Comparison of ENCODE assay signal across 21 mouse cellular contexts in genomic region chr4:129952241-129952810, GRCm38 (mm10). TPM values are rescaled to one million over a fixed set of nuclear protein-coding genes. Genes with fewer than 3 reads are reported as not detected.
A peak's percentile ranks its signal among the peaks of the same experiment; 100 is the strongest.
DNase-seq lines count a peak whose midpoint lies in the region; ATAC-seq and TF ChIP-seq lines count a peak whose summit lies in the region.
"Had no signal": no experiment of that assay in that cellular context is flagged by ENCODE, and none has a peak within 500 bp of the region (broad histone marks: within the 10 kb centered on the region; RNA-seq: fewer than 3 reads in every experiment).

No protein-coding gene starts in this region.

- TF ChIP-seq CTCF in stomach, postnatal 0 days (IDR thresholded peaks at IDR 0.05; ENCODE audit: low read depth), result no peak

- no peaks in the 10 kb centered on the region; the same call in 1 of the 2 replicates for H3K4me1 ChIP-seq in forebrain, embryonic 16.5 days (replicated peaks; ENCODE audit: control insufficient read depth, insufficient read depth, low read length)
- 0 out of 2 replicates have a peak, but pooled peaks cover 5% of the 10 kb centered on the region for H3K4me1 ChIP-seq in forebrain, embryonic 15.5 days
- H3K4me1 ChIP-seq in heart, embryonic 13.5 days, result peaks cover 24% of the 10 kb centered on the region
- no peaks in the 10 kb centered on the region for H3K4me1 ChIP-seq in stomach, postnatal 0 days (replicated peaks; ENCODE audit: control insufficient read depth, insufficient read depth)
- H3K4me1 ChIP-seq: hindbrain, embryonic 15.5 days had no signal

- H3K9ac ChIP-seq in forebrain, embryonic 16.5 days (replicated peaks; ENCODE audit: low read depth, low read length), result no peak overlapping the region
- H3K9ac ChIP-seq in forebrain, embryonic 15.5 days (replicated peaks), result no peak overlapping the region
- no peak overlapping the region; the same call in 1 of the 2 replicates for H3K9ac ChIP-seq in heart, embryonic 13.5 days
- H3K9ac ChIP-seq in stomach, postnatal 0 days (ENCODE audit: low read length), result no peak overlapping the region
- H3K9ac ChIP-seq: embryonic facial prominence, embryonic 13.5 days; heart, embryonic 12.5 days; hindbrain, embryonic 15.5 days had no signal

- H3K4me2 ChIP-seq in forebrain, embryonic 16.5 days (ENCODE audit: low read length), result no peak overlapping the region
- H3K4me2 ChIP-seq in forebrain, embryonic 15.5 days (replicated peaks), result no peak overlapping the region
- H3K4me2 ChIP-seq in heart, embryonic 13.5 days, result no peak overlapping the region
- H3K4me2 ChIP-seq in stomach, postnatal 0 days (replicated peaks; ENCODE audit: low read depth), result no peak overlapping the region
- H3K4me2 ChIP-seq: embryonic facial prominence, embryonic 13.5 days; heart, embryonic 12.5 days; hindbrain, embryonic 15.5 days had no signal

- H3K27ac ChIP-seq in forebrain, embryonic 16.5 days (ENCODE audit: low read length), result no peak overlapping the region
- H3K27ac ChIP-seq in forebrain, embryonic 15.5 days (replicated peaks), result no peak overlapping the region
- H3K27ac ChIP-seq in heart, embryonic 13.5 days (replicated peaks), result peak overlapping the region; percentile 42; the same call in 1 of the 2 replicates
- no peak overlapping the region for H3K27ac ChIP-seq in stomach, postnatal 0 days (replicated peaks)
- H3K27ac ChIP-seq: embryonic facial prominence, embryonic 13.5 days; hindbrain, embryonic 15.5 days had no signal

- H3K27me3 ChIP-seq in forebrain, embryonic 16.5 days (replicated peaks; ENCODE audit: control insufficient read depth, insufficient read depth, low read length), result 0 out of 2 replicates have a peak, but pooled peaks cover 2% of the 10 kb centered on the region
- H3K27me3 ChIP-seq in forebrain, embryonic 15.5 days, result no peaks in the 10 kb centered on the region
- H3K27me3 ChIP-seq in heart, embryonic 13.5 days (replicated peaks), result peaks cover 16% of the 10 kb centered on the region
- no peaks in the 10 kb centered on the region for H3K27me3 ChIP-seq in stomach, postnatal 0 days (ENCODE audit: control insufficient read depth, insufficient read depth, low read length)
- H3K27me3 ChIP-seq: hindbrain, embryonic 15.5 days had no signal

- no peaks in the 10 kb centered on the region for H3K36me3 ChIP-seq in forebrain, embryonic 16.5 days (ENCODE audit: control insufficient read depth, insufficient read depth)
- H3K36me3 ChIP-seq in forebrain, embryonic 15.5 days, result no peaks in the 10 kb centered on the region
- no peaks in the 10 kb centered on the region for H3K36me3 ChIP-seq in heart, embryonic 13.5 days
- no peaks in the 10 kb centered on the region for H3K36me3 ChIP-seq in stomach, postnatal 0 days (ENCODE audit: control insufficient read depth, insufficient read depth, low read length)
- H3K36me3 ChIP-seq: embryonic facial prominence, embryonic 13.5 days; G1E; heart, embryonic 12.5 days; hindbrain, embryonic 15.5 days had no signal

- 57% methylated on average over 5 of the region's 5 CpGs for WGBS in forebrain, embryonic 16.5 days
- 62% methylated on average over 5 of the region's 5 CpGs for WGBS in forebrain, embryonic 15.5 days
- WGBS in heart, embryonic 13.5 days, result 33% methylated on average over 5 of the region's 5 CpGs
- WGBS in stomach, postnatal 0 days, result 69% methylated on average over 5 of the region's 5 CpGs

- DNase-seq in heart, adult 9 months (ENCODE audit: low spot score in 2 of 2), result no peak
- peak; percentile 39 for DNase-seq in retina, postnatal 1 day
- DNase-seq in retina, embryonic 14.5 days (ENCODE audit: low spot score), result no peak
- no peak for DNase-seq in stomach, postnatal 0 days (ENCODE audit: low spot score)
- DNase-seq: adrenal gland, postnatal 10 days; B cell, adult 2 months; cerebellum, adult 11-12 months; cerebellum, adult 9-10 months; cerebellum, postnatal 25 days had no signal

- no peaks in the 10 kb centered on the region for H3K9me3 ChIP-seq in forebrain, embryonic 16.5 days (ENCODE audit: control insufficient read depth, low read length)
- no peaks in the 10 kb centered on the region for H3K9me3 ChIP-seq in forebrain, embryonic 15.5 days
- H3K9me3 ChIP-seq in heart, embryonic 13.5 days, result no peaks in the 10 kb centered on the region
- H3K9me3 ChIP-seq in stomach, postnatal 0 days (ENCODE audit: control insufficient read depth, low read length), result no peaks in the 10 kb centered on the region
- H3K9me3 ChIP-seq: embryonic facial prominence, embryonic 13.5 days; G1E; heart, embryonic 12.5 days; hindbrain, embryonic 15.5 days had no signal

- TF ChIP-seq EP300 in stomach, postnatal 0 days (optimal IDR thresholded peaks at IDR 0.05), result no peak

- H3K4me3 ChIP-seq in forebrain, embryonic 16.5 days (replicated peaks; ENCODE audit: low read length), result no peak overlapping the region
- no peak overlapping the region for H3K4me3 ChIP-seq in forebrain, embryonic 15.5 days
- H3K4me3 ChIP-seq in heart, embryonic 13.5 days, result no peak overlapping the region
- no peak overlapping the region for H3K4me3 ChIP-seq in stomach, postnatal 0 days (ENCODE audit: low read depth, low read length)
- H3K4me3 ChIP-seq: embryonic facial prominence, embryonic 13.5 days; heart, embryonic 12.5 days; hindbrain, embryonic 15.5 days had no signal

- peak; percentile 31; the same call in 1 of the 2 replicates for ATAC-seq in forebrain, embryonic 16.5 days
- no peak for ATAC-seq in forebrain, embryonic 15.5 days (replicated peaks)
- no peak for ATAC-seq in heart, embryonic 13.5 days (ENCODE audit: extremely low read depth, insufficient number of reproducible peaks, low FRiP score, low TSS enrichment)
- no peak for ATAC-seq in stomach, postnatal 0 days (ENCODE audit: low FRiP score, low TSS enrichment)
- ATAC-seq: CD4-positive, CD25-positive, alpha-beta regulatory T cell, adult 4 months; forebrain, embryonic 14.5 days; intestine, embryonic 16.5 days had no signal

RNA-seq across cellular contexts. Expression of gene Spocd1, which starts 23.3 kb away (rescaled TPM):
- polyA plus RNA-seq in forebrain, embryonic 16.5 days (2015; fragmentation: Nextera tagmentation; extraction: Ambion mirVana), result not detected in 2 replicates
- not detected in 2 replicates for polyA plus RNA-seq in forebrain, embryonic 15.5 days (2015; fragmentation: Nextera tagmentation; extraction: Ambion mirVana)
- 0.19 and 0.34 TPM in 2 replicates for polyA plus RNA-seq in heart, embryonic 13.5 days (2015; fragmentation: Nextera tagmentation; extraction: Ambion mirVana)
- polyA plus RNA-seq in stomach, postnatal 0 days (2015; fragmentation: Nextera tagmentation; extraction: Ambion mirVana), result not detected in 2 replicates
- polyA plus RNA-seq: CD4-positive, CD25-positive, alpha-beta regulatory T cell, adult 4 months; forebrain, embryonic 14.5 days; G1E; gonadal fat pad, adult 2 months; hindbrain, embryonic 11.5 days; intestine, embryonic 16.5 days had no signal

RNA-seq across cellular contexts. Expression of gene Adgrb2, which starts 32.3 kb away (rescaled TPM):
- 9.6 and 12.2 TPM in 2 replicates for polyA plus RNA-seq in forebrain, embryonic 16.5 days (2015; fragmentation: Nextera tagmentation; extraction: Ambion mirVana)
- 12.9 and 13.2 TPM in 2 replicates for polyA plus RNA-seq in forebrain, embryonic 15.5 days (2015; fragmentation: Nextera tagmentation; extraction: Ambion mirVana)
- polyA plus RNA-seq in heart, embryonic 13.5 days (2015; fragmentation: Nextera tagmentation; extraction: Ambion mirVana), result 1.4 and 1.6 TPM in 2 replicates
- polyA plus RNA-seq in stomach, postnatal 0 days (2015; fragmentation: Nextera tagmentation; extraction: Ambion mirVana), result 0.49 and 0.83 TPM in 2 replicates
- polyA plus RNA-seq: G1E had no signal
